17 mouse cellular contexts compared by ENCODE assay signal in genomic region chr4:136008782-136009447, GRCm38 (mm10).
"Had no signal": no experiment of that assay in that cellular context is flagged by ENCODE, and none has a peak within 500 bp of the region (broad histone marks: within the 10 kb centered on the region; RNA-seq: fewer than 3 reads in every experiment).

No protein-coding gene starts in this region.

- H3K4me3 ChIP-seq: midbrain, embryonic 13.5 days; neural tube, embryonic 12.5 days; neural tube, embryonic 15.5 days; stomach, embryonic 15.5 days had no signal

- H3K27ac ChIP-seq: midbrain, embryonic 13.5 days; neural tube, embryonic 12.5 days; neural tube, embryonic 15.5 days; stomach, embryonic 15.5 days had no signal

- H3K9me3 ChIP-seq: midbrain, embryonic 13.5 days; neural tube, embryonic 12.5 days; neural tube, embryonic 15.5 days; stomach, embryonic 15.5 days had no signal

- H3K9ac ChIP-seq: midbrain, embryonic 13.5 days; neural tube, embryonic 12.5 days; neural tube, embryonic 15.5 days; stomach, embryonic 15.5 days had no signal

- H3K27me3 ChIP-seq: midbrain, embryonic 13.5 days; neural tube, embryonic 12.5 days; neural tube, embryonic 15.5 days; stomach, embryonic 15.5 days had no signal

- H3K4me2 ChIP-seq: midbrain, embryonic 13.5 days; neural tube, embryonic 12.5 days; neural tube, embryonic 15.5 days; stomach, embryonic 15.5 days had no signal

- DNase-seq: kidney, adult 18-20 months; kidney, adult 9 months; kidney, postnatal 14 days; kidney, postnatal 4 days; lung, adult 2 months; lung, postnatal 14 days; lung, postnatal 4 days; retina, postnatal 1 day; right cerebral cortex, postnatal 25 days; spleen, adult 18-20 months; thymus, postnatal 25 days had no signal

- ATAC-seq: inflammation-experienced regulatory T-cells, adult 6 months; intestine, embryonic 16.5 days; midbrain, embryonic 13.5 days had no signal

- H3K4me1 ChIP-seq: midbrain, embryonic 13.5 days; neural tube, embryonic 12.5 days; neural tube, embryonic 15.5 days; stomach, embryonic 15.5 days had no signal
